Mouse (Mus musculus): ENCODE measurements around the gene Asic2.

Gene Asic2

DNA sequence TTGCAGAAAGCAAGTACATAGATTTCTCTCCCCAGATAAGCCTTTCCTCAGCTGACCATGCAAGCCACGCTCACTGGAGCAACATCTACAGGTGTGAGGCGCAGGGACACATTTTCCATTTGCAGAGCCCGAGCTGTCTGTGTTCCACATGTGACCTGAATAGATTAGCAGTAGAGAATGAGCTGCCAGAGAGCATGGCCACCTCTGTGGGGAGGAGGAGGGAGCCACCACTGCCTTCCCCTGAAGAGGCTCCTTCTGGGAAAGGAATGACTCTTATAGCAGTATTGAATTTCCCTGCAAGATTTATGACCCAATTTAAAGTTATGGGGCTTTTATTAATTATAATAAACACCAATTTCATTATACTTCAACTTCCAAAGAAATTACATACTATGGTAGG is 230.5 kb downstream of the Asic2 start:
- DNase-seq (ENCODE audit: low spot score) = no peak

DNA sequence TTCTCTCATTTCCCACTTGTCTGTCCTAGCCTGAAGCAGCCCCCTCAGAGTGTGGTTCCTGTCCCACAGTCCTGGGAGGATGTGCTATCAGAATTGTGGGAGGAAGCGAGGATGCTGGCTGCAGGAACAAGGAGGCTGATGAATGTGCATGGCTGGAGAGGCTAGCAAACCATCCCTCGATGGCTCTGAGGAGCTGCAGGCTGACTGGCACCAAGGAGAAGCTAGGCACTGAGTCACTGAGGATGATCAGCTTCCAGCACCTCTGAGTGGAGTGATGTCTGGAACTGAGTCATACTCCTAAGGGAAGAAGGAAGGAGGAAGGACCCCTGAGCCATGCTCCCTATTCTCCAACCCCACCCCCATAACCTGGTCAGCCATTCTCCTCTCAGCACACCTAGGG is 246.2 kb downstream of the Asic2 start:
- DNase-seq (ENCODE audit: low spot score) = no peak

DNA sequence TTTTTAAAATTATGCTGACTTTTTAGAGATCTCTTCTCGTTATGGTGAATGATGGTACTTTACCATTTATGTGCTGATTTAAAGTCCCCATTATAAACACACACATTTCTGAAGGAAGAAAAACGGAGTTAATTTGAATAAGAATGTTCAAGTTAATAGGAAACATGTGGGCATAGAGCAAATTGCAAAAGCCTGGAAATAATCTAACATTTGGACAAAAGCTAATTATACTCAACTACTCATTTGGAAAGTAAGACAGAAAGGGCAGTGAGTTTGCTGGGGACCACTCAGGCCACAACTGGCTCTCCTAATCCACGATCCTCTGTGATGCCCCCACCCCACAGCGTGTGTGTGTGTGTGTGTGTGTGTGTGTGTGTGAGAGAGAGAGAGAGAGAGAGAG is 253.5 kb downstream of the Asic2 start:
- no peak for DNase-seq (ENCODE audit: low spot score)

GRCm38 (mm10) chr11:81706996-81707395 is 261.3 kb downstream of the Asic2 start:
- DNase-seq (ENCODE audit: low spot score) = no peak

DNA sequence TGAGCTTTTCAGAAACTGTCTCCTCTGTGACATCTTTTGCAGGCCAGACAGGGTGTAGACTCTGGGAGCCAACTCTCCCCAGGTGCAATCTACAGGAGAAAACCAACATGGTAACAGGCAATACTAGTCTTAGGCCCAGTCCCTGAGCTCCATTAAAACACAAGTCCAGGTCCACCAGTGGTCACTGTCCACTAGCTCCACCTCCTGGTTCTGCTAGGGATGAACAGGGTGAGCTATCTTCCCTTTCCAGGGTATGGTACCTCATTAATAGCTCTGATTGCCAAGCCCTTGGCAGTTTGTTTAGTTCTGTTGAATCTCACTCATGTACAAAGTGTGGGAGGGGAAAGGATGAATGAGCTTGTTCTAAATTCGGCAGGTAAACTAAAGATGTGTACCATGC is 270.2 kb downstream of the Asic2 start:
- no peak for DNase-seq (ENCODE audit: low spot score)

DNA sequence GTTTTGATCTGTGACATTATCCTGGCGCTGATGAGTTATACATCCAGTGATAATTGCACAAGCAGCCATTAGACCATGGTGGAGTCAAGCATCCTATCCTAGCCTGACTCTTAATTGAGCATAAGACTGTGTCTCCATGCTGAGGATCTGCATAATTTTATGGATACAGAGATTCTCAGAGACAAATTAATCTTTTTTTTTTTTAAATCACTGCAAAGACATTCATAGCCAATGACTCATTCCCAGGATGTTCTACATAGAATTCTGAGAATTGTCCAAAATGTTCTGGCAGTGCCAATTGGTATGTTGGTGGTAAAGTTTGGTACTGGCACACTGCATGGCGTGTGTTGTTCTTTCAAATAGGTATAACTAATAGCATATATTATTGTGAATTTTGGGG is 272.8 kb downstream of the Asic2 start:
- DNase-seq (ENCODE audit: low spot score) = no peak

DNA sequence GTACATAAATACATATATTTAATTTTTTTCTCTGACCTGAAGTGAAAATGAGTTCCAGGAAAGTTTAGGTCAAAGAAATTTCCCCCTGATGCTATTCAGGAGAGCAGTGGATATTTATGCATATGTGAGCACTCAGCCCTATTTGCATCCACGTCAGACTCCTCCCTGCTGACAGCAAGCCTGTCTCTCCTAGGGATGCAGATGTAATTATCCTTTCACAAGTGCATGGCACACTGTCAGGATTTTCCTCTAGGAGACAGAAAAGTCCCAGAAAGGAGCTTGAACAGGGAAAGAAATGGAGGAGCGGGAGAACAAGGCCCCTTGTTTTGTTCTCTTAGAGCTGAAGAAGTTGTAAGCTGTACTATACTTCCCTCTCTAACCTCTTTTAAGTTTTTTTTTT is 287.7 kb downstream of the Asic2 start:
- DNase-seq (ENCODE audit: low spot score) = no peak

- DNase-seq (ENCODE audit: low spot score) = no peak
These were observed 296.5 kb downstream of the Asic2 start for GRCm38 (mm10) chr11:81671724-81672123.

- DNase-seq (ENCODE audit: low spot score) = no peak
These were observed 297.8 kb downstream of the Asic2 start for GRCm38 (mm10) chr11:81670436-81670835.

- no peak for DNase-seq (ENCODE audit: low spot score)
These were observed 309.4 kb downstream of the Asic2 start for GRCm38 (mm10) chr11:81658850-81659249.

- DNase-seq (ENCODE audit: low spot score) = no peak
These were observed 311.1 kb downstream of the Asic2 start for GRCm38 (mm10) chr11:81657121-81657520.

DNA sequence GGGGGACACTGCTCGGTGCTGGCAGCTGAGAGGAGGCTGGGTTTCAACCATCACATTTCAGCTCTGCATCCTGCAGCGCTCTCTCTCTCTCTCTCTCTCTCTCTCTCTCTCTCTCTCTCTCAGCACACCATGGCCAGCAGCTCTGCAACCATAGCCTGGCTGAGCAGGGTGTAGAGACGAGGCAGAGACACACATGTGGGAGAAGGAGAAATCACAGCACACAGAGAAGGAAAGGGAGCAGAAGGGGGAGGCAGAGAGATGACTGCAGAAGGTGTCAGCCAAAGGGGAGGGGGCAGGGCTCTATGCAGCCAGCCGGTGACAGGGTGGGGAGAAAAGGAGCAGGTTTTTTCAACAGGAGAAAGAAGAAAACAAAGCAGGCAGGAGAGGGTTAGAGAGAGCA is 320.4 kb downstream of the Asic2 start:
- no peak for DNase-seq (ENCODE audit: low spot score)

GRCm38 (mm10) chr11:81645549-81645948 is 322.7 kb downstream of the Asic2 start:
- no peak for DNase-seq (ENCODE audit: low spot score)

DNA sequence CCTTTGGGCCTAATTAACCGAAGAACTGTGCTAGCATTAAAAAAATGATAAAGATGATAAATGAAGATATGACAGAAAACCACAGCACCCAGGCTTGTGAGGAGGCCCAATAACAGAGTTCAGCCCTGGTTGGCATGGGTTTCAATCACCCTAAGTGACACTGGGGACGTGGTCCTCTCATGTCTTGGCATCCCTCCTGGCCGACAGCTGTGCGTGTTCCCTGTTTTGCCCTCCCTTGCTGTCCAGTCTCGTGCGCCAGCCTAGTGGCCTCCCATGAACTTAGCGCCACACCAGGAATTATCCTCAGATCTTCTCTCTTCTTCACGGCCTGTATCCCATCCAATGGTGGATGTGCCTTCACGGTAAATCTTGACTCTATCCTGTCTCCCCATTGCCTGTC is 331.9 kb downstream of the Asic2 start:
- no peak for DNase-seq (ENCODE audit: low spot score)

- no peak for DNase-seq (ENCODE audit: low spot score)
These were observed 333.6 kb downstream of the Asic2 start for GRCm38 (mm10) chr11:81634360-81635350.

DNA sequence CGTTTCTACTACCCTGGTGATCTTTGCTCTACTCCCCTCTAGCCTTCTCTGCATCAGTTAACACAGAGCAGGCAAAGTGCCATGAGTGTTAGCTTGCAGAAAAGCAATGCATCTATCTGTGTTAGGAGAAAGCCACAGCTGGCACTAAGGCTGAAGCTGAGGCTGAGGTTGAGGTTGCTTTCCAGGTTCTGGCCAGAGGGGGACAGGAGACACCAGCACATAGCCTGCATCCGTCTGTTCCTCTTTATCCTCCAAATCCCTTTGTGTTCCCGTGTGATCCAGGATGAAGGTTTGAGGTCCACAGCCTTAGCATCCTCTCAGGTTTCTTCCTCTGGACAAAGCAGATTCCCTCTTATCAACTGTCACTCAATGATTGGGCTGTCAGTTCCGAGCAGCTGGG is 343.1 kb downstream of the Asic2 start:
- no peak for DNase-seq (ENCODE audit: low spot score)

DNA sequence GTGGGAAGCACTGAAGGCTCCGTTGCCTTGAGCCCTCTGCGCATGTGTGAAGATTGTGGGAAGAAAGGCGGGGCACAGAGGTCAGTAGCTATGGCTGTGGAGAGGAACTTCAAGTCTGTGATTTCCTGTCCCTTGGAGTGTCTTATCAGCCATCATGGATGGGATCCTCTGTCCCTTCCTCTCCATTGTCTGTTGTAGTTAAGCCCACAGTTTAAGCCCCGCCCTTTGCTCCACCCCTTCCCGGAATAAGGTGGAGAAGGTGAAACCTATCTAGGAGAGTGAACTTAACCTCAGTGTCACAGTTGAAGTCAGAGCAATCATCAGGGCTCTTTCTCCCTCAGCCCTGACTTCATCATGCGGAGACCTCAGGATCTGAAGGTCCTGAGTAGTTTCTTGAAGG is 347.7 kb downstream of the Asic2 start:
- no peak for DNase-seq (ENCODE audit: low spot score)

- DNase-seq (ENCODE audit: low spot score) = no peak
These were observed 351.8 kb downstream of the Asic2 start for GRCm38 (mm10) chr11:81616437-81616836.

DNA sequence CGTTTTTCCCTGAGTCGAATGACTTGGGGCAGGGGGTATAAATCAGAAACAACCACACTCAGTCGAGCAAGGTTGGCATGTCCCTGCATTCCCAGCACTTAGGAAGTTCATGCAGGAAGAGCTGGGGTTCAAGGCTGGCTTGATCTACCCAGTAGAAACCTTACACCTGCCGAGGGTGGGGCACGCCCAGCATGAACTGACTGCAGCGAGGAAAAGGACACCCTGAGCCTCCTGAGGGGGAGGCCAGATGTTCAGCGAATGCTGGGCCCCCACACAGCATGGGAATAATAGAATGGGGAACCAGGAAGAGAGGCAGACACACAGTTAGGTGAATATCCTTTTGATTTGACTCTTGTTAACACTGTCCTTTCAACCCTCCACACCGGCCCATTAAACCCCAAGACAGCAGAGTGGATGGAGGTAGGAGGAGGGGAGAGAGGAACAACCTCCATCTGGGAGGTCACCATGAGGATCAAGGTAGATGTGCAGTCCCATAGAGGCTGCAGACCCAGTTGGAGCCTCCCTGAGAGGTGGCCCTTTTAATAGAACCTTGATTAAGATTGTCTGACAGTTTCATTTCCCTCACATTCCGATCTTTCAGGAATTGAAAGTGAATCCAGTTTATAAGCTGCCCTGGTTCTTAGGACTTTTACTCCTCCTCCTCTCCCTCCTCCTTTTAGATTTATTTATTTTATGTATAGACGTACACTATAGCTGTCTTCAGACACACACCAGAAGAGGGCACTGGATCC is 354.2 kb downstream of the Asic2 start:
- DNase-seq (ENCODE audit: low spot score) = no peak

GRCm38 (mm10) chr11:81612798-81613540 is 355.3 kb downstream of the Asic2 start:
- peak; percentile 30 for DNase-seq (ENCODE audit: low spot score)

DNA sequence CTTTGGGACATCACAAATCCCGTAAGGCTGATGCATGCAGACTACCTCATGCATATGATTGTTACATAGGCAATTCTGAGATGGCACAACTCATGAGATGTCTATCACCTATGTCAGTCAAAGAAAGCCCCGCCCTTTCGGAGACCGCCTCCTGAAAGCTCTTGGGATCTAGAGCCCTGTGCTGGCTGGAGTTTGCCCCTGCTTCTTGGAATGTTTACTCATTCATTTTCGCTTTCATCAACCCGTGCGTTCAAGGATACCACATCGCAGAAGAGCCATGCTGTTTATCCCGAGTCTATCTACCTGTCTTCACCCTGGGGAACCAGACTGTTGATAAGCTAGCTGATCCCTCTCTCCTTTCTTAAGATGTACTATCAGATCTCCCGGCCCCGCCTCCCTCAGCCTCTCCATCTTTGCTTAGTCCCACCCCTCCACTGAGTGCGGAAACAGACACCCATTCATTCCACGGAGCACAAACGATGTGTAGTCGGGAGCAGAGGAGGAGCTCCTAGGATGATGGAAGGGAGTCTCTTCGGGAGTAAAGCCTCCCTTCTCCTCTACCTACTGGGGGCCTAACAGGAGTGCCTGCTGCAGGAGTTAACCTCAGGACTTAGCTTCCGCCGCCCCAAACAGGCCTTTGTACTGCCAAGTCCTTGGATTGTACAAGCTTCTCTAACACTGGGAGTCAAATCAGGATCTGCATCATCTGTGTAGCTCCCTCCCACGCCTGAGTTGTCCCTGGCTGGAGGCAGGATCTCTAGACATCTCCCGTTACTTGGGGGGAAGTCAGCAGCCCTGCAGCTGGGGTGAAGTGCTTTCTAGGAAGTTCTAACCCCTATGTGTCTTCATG is 356.1 kb downstream of the Asic2 start:
- DNase-seq (ENCODE audit: low spot score) = no peak

DNA sequence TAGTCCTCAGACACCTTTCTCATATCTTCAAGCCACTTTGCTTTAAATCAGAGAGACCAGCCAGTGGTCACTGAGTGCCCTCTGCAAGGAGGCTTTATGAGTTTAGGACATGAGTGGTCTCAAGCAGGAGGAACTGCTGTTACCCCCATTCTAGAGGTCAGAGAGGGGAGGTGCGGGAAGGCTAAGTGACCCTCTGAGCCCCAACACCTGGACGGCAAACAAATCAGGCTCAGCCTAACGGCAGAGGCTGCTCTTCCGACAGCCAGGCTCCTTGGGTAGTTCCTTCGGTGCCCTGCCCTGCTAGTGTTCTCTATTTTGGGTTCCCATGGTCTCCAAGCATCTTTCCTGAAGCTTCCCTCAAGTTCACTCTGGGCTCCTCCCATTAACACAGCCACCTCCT is 357.8 kb downstream of the Asic2 start:
- DNase-seq (ENCODE audit: low spot score) = no peak

Data from T-cell, adult 2 months (primary cell).